Mouse (Mus musculus) lung, embryonic 16.5 days (tissue): ENCODE measurements around the gene Slc1a2. TPM values are rescaled to one million over a fixed set of nuclear protein-coding genes. Genes with fewer than 3 reads are reported as not detected.
A peak's percentile ranks its signal among the peaks of the same experiment; 100 is the strongest.

Experiments
- ATAC-seq: fragments of 200-750 bp; cut with Nextera tagmentation; 2 replicates; pipeline ENCODE4 v1.8.0; 2017; ENCODE audit warnings: low read depth, mild to moderate bottlenecking, moderate library complexity
- H3K27ac ChIP-seq: fragments of 300-500 bp; sonication (generic); 2 replicates; pipeline ENCODE4 v1.5.1; 2014; ENCODE audit warnings: mild to moderate bottlenecking, control low read depth, low read length
- H3K27me3 ChIP-seq: fragments of 300-500 bp; sonication (generic); 2 replicates; pipeline ENCODE4 v1.6.1; 2014; ENCODE audit warnings: low read depth, low read length, mixed read lengths; ENCODE audit not compliant: control insufficient read depth, insufficient read depth
- H3K36me3 ChIP-seq: fragments of 300-500 bp; sonication (generic); 2 replicates; pipeline ENCODE4 v1.6.1; 2014; ENCODE audit warnings: low read length; ENCODE audit not compliant: control insufficient read depth, insufficient read depth
- H3K4me1 ChIP-seq: fragments of 300-500 bp; sonication (generic); replicated peaks from 2 replicates; pipeline ENCODE4 v1.6.1; 2014; ENCODE audit warnings: low read length, mixed read lengths; ENCODE audit not compliant: control insufficient read depth, insufficient read depth
- H3K4me2 ChIP-seq: fragments of 300-500 bp; sonication (generic); 2 replicates; pipeline ENCODE4 v1.6.1; 2014; ENCODE audit warnings: low read depth, low read length, control low read depth
- H3K4me3 ChIP-seq: fragments of 300-500 bp; sonication (generic); 2 replicates; pipeline ENCODE4 v1.5.1; 2014; ENCODE audit warnings: mild to moderate bottlenecking, low read length, control low read depth
- H3K9ac ChIP-seq: fragments of 300-500 bp; sonication (generic); 2 replicates; pipeline ENCODE4 v1.6.1; 2014; ENCODE audit warnings: low read length, control low read depth
- H3K9me3 ChIP-seq: fragments of 300-500 bp; sonication (generic); 2 replicates; pipeline ENCODE4 v1.6.1; 2016; ENCODE audit warnings: low read length; ENCODE audit not compliant: control insufficient read depth
- WGBS: fragments of 180-500 bp; shearing (Covaris S2); extraction: QIAGEN DNeasy Blood & Tissue Kit; methylation state at CpG from one replicate; pipeline ENCODE4 v1.1.7; 2014; 5-methylcytosine and 5-hydroxymethylcytosine counted together
- polyA plus RNA-seq: library from polyadenylated mRNA; unstranded; fragments of >200 nt; fragmentation: Nextera tagmentation; extraction: Ambion mirVana; gene quantifications from 2 replicates; pipeline ENCODE4 v1.2.1, GENCODE M21; 2015

The Slc1a2 gene
- polyA plus RNA-seq, 1 experiment from 2014 or later: 0.19 TPM

- Histone ChIP-seq H3K4me2 (no peak overlapping the region), H3K36me3 (no peaks in the 10 kb centered on the region), H3K27me3 (no peaks in the 10 kb centered on the region), H3K27ac (0 out of 2 replicates have a peak overlapping the region, but pooled peaks have one; percentile 10), H3K4me1 (no peaks in the 10 kb centered on the region; the same call in 1 of the 2 replicates), H3K9me3 (no peaks in the 10 kb centered on the region), H3K4me3 (no peak overlapping the region), H3K9ac (no peak overlapping the region)
- 68% methylated on average over 4 of the region's 4 CpGs for WGBS
- peak; percentile 52 for ATAC-seq
Observed at GRCm38 (mm10) chr2:102805761-102806496, 147.5 kb downstream of the Slc1a2 start.

DNA sequence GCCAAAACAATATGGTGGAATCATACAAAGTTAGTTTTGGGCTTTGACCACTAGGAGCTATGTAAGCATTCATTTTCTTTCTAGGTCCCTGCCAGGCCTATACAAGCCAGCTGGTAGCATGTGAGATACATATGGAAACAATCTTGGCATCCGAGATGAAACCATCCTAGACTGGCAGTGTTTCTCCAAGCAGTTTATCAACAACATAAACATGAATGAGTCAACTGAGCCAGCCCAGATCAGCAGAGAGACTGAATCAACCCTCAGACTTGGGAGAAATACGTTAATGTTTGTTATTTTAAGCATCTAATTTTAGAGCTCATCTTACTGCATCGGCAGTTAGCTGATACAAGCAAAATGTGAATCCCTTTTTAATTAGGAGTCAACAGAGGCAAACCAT lies 149.2 kb downstream of the Slc1a2 start:
- peak overlapping the region; percentile 56 for H3K27ac ChIP-seq
- 36% methylated on average over 3 of the region's 3 CpGs for whole genome bisulfite sequencing

GRCm38 (mm10) chr2:102809436-102809835 lies 151.0 kb downstream of the Slc1a2 start:
- Histone ChIP-seq H3K36me3 (no peaks in the 10 kb centered on the region), H3K27ac (peak overlapping the region; percentile 38), H3K27me3 (no peaks in the 10 kb centered on the region), H3K4me3 (no peak overlapping the region), H3K4me2 (no peak overlapping the region), H3K9ac (no peak overlapping the region), H3K4me1 (no peaks in the 10 kb centered on the region; the same call in 1 of the 2 replicates), H3K9me3 (no peaks in the 10 kb centered on the region)
- WGBS: 93% methylated on average over 1 of the region's 1 CpGs
- ATAC-seq: no peak

More for the DNA sequence above, 149.2 kb downstream of the Slc1a2 start:
- no peak overlapping the region for H3K4me3 ChIP-seq
- H3K36me3 ChIP-seq: no peaks in the 10 kb centered on the region
- no peaks in the 10 kb centered on the region for H3K27me3 ChIP-seq
- ATAC-seq: peak; percentile 71
- no peaks in the 10 kb centered on the region; the same call in 1 of the 2 replicates for H3K4me1 ChIP-seq
- no peak overlapping the region for H3K4me2 ChIP-seq
- H3K9ac ChIP-seq: no peak overlapping the region
- no peaks in the 10 kb centered on the region for H3K9me3 ChIP-seq

DNA sequence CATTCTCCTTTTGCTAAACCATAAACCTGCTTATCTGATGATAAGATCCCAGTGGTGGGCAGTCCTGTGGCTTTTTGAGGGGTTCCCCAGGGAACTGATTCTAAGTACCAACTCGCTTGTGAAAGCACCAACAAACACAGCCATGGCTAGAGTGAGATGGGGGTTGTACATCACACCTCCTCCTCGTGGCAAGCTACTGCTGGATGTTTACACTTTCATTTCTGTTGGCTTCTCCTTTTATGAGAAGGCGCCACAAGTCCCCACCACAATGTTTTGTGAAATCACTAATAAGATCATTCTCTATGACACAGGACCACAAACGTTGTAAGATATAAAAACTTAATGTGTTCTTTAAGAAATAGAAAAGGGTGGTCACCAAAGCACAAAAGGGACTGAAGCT lies 154.3 kb downstream of the Slc1a2 start:
- no peak overlapping the region for H3K27ac ChIP-seq
- no peaks in the 10 kb centered on the region for H3K36me3 ChIP-seq
- H3K9me3 ChIP-seq: no peaks in the 10 kb centered on the region
- H3K9ac ChIP-seq: no peak overlapping the region
- H3K4me2 ChIP-seq: no peak overlapping the region
- H3K4me3 ChIP-seq: no peak overlapping the region
- ATAC-seq: no peak
- WGBS: 53% methylated on average over 4 of the region's 4 CpGs
- no peaks in the 10 kb centered on the region for H3K27me3 ChIP-seq
- no peaks in the 10 kb centered on the region for H3K4me1 ChIP-seq

- H3K27ac ChIP-seq: peak overlapping the region; percentile 54
Observed at GRCm38 (mm10) chr2:102815289-102815809, 156.9 kb downstream of the Slc1a2 start.

GRCm38 (mm10) chr2:102820225-102820711 lies 161.8 kb downstream of the Slc1a2 start:
- no peak overlapping the region for H3K27ac ChIP-seq
- peaks cover 9% of the 10 kb centered on the region; the same call in 1 of the 2 replicates for H3K36me3 ChIP-seq
- no peak overlapping the region for H3K4me3 ChIP-seq
- WGBS: 67% methylated on average over 5 of the region's 5 CpGs
- H3K9me3 ChIP-seq: no peaks in the 10 kb centered on the region
- H3K27me3 ChIP-seq: no peaks in the 10 kb centered on the region
- H3K4me1 ChIP-seq: no peaks in the 10 kb centered on the region; the same call in 1 of the 2 replicates
- no peak overlapping the region for H3K4me2 ChIP-seq
- H3K9ac ChIP-seq: no peak overlapping the region
- ATAC-seq: peak; percentile 85

More at GRCm38 (mm10) chr2:102815289-102815809, 156.9 kb downstream of the Slc1a2 start:
- peaks cover 3% of the 10 kb centered on the region; the same call in 1 of the 2 replicates for H3K36me3 ChIP-seq
- no peaks in the 10 kb centered on the region for H3K27me3 ChIP-seq
- peak; percentile 80 for ATAC-seq
- H3K4me1 ChIP-seq: no peaks in the 10 kb centered on the region; the same call in 1 of the 2 replicates
- H3K9me3 ChIP-seq: no peaks in the 10 kb centered on the region
- H3K4me3 ChIP-seq: no peak overlapping the region
- H3K9ac ChIP-seq: no peak overlapping the region
- H3K4me2 ChIP-seq: no peak overlapping the region
- WGBS: 31% methylated on average over 6 of the region's 6 CpGs

DNA sequence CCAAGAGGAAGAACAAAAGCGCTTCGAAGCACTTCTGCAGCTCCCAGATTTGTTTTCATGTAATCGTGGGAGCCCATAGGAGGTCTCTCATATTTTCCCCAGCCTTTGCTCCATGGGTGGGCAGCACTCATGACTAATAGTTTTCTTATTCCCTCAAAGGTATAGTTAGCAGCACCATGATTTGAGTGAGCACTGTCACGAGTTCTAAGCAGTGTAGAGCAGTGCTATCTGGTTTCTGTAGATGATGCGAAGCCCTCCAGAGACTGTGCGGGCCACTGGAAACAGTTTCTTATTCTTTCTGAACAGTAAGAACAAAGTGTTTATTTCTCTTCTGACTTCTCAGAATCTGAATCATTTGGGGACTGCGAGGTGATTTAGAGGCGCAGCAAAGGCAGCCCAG lies 162.3 kb downstream of the Slc1a2 start:
- Histone ChIP-seq H3K27ac (peak overlapping the region; percentile 15), H3K27me3 (no peaks in the 10 kb centered on the region), H3K4me3 (no peak overlapping the region), H3K36me3 (peaks cover 9% of the 10 kb centered on the region; the same call in 1 of the 2 replicates), H3K4me2 (no peak overlapping the region), H3K9me3 (no peaks in the 10 kb centered on the region), H3K9ac (no peak overlapping the region), H3K4me1 (no peaks in the 10 kb centered on the region; the same call in 1 of the 2 replicates)
- 77% methylated on average over 8 of the region's 8 CpGs for WGBS
- no peak for ATAC-seq

DNA sequence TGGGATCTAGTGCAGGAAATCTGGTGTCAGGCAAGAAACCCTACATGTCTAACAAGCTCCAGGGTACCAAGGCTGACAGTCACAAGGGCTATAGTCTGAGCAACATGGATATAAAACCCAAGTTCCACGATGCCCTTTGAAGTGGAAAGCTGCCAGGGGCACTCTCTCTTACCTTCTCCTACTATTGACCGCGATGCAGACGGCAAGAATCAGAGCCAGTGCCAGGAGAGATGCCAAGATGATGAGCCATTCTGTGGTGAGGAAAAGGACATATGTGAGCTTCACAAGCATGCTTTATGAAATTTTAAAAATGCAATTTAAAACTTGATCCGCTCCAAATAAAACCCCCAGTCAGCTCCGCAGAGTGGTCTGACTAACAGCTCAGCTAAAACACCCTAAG lies 163.6 kb downstream of the Slc1a2 start:
- H3K4me1 ChIP-seq: no peaks in the 10 kb centered on the region; the same call in 1 of the 2 replicates
- no peaks in the 10 kb centered on the region for H3K27me3 ChIP-seq
- H3K36me3 ChIP-seq: peaks cover 9% of the 10 kb centered on the region; the same call in 1 of the 2 replicates
- ATAC-seq: no peak
- H3K9me3 ChIP-seq: no peaks in the 10 kb centered on the region
- no peak overlapping the region for H3K4me2 ChIP-seq
- H3K9ac ChIP-seq: no peak overlapping the region
- 88% methylated on average over 6 of the region's 6 CpGs for WGBS
- no peak overlapping the region for H3K27ac ChIP-seq
- no peak overlapping the region for H3K4me3 ChIP-seq

DNA sequence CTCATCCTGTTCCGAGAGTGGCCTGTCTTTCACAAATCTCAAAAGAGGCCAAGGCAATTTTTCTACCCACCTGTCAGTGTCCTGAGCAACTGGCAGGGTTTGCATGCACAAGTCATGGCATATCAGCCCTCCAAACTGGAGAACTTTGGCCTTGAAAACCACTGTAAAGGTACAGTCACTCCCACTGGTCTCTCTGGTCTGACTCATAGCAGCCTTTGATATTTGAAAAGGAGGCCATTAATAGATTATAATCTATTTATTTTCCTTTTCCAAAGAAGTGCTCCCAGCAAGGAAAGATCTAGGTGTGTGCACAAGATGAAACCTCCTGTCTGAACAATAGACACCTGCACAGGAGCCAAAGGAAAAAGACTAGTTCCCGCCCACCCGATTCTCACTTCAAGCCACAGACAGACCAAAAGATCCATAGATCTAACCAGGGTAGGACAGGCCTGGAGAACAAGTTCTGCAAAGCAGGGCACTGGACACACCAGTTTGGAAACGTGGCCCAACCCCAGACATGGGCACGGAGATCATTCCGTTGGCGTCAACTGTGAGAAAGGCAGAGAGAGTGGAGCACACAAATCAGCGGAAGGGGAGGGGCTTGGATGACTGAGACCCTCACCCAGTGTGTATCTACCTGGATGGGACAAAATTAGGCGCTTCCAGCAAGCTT lies 167.6 kb downstream of the Slc1a2 start:
- no peak overlapping the region for H3K27ac ChIP-seq
- no peak overlapping the region for H3K4me3 ChIP-seq
- 89% methylated on average over 9 of the region's 9 CpGs for WGBS
- H3K4me1 ChIP-seq: no peaks in the 10 kb centered on the region
- H3K27me3 ChIP-seq: no peaks in the 10 kb centered on the region
- 0 out of 2 replicates have a peak, but pooled peaks cover 6% of the 10 kb centered on the region for H3K36me3 ChIP-seq
- H3K4me2 ChIP-seq: no peak overlapping the region
- no peaks in the 10 kb centered on the region for H3K9me3 ChIP-seq
- ATAC-seq: no peak
- no peak overlapping the region for H3K9ac ChIP-seq
